Mouse (Mus musculus): ENCODE results near the gene Vps8. TPM values are rescaled to one million over a fixed set of nuclear protein-coding genes. Genes with fewer than 3 reads are reported as not detected.

Gene Vps8
- polyA plus RNA-seq, 1 experiment from 2014 or later: 13.7 TPM

DNA sequence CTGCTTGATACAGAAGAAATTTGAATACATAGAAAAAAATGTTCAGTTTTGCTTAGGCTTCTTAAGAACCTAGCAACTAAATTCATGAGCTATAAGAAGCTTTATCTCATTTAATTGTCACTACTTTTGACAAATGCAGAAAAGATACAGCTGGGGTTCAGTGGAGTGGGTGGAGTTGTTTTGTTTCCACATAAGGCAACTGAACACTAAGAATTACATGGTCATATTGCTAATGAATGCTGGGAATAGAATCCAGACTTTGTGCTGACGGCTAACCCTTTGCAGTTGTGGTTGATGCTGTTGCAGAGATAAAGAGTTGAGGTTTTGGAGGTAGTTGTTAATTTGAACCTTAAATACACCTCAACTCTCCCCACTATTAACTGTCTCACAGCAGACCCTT, 119.6 kb downstream of the Vps8 start:
- Histone ChIP-seq H3K27ac (no peak overlapping the region), H3K36me3 (no peaks in the 10 kb centered on the region), H3K9me3 (replicated peaks) (no peaks in the 10 kb centered on the region), H3K4me1 (no peaks in the 10 kb centered on the region), H3K4me3 (no peak overlapping the region), H3K27me3 (ENCODE audit: low read depth, poor library complexity, severe bottlenecking) (no peaks in the 10 kb centered on the region)
- DNase-seq (ENCODE audit: low spot score): no peak
- 93% methylated on average over 1 of the region's 1 CpGs for WGBS

DNA sequence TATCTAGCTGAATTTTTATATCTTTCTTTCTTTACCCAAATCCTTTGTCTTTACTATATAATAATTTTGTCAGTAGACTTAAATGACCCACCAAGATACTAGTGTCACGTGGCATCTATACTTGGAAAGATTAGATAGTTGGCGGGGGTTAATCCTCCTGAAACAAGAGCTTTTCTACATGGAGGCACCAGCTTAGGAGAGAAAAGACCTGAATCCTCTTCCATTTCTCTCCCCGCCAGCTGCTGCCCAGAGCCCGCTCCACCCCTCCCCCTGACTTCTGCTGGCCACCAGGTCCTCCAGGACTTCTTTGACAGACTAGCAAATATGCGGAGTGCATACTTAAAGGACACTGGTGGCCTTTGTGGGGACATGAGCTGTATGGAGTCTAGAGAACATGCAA, 124.5 kb downstream of the Vps8 start:
- DNase-seq (ENCODE audit: low spot score): no peak
- Histone ChIP-seq H3K27ac (no peak overlapping the region), H3K36me3 (no peaks in the 10 kb centered on the region), H3K27me3 (ENCODE audit: low read depth, poor library complexity, severe bottlenecking) (no peaks in the 10 kb centered on the region), H3K4me1 (no peaks in the 10 kb centered on the region), H3K4me3 (no peak overlapping the region), H3K9me3 (replicated peaks) (no peaks in the 10 kb centered on the region)
- 88% methylated on average over 5 of the region's 5 CpGs for WGBS

DNA sequence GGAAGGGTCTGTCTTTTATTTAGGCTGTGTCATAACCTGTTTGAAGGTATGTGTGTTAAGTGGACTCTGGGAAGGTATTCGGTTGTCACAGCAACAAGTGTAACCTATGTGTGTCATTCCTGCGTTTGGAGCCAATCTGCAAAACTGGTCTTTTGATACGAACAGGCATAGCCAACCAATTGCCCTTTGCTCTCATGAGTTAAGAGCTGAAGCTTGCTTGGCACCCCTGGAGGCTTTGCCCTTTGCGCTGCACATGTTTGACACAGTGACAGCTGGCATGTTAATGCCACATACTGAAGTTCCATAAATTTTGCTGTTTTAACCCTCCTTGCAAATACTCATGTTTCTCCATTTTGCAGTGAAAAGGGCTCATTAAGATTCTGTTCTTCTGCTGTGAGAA, 126.8 kb downstream of the Vps8 start:
- H3K27ac ChIP-seq: no peak overlapping the region
- no peaks in the 10 kb centered on the region for H3K4me1 ChIP-seq
- WGBS: 84% methylated on average over 4 of the region's 4 CpGs
- no peaks in the 10 kb centered on the region for H3K36me3 ChIP-seq
- no peak overlapping the region for H3K4me3 ChIP-seq
- no peaks in the 10 kb centered on the region for H3K27me3 ChIP-seq (ENCODE audit: low read depth, poor library complexity, severe bottlenecking)
- H3K9me3 ChIP-seq (replicated peaks): no peaks in the 10 kb centered on the region
- no peak for DNase-seq (ENCODE audit: low spot score)

DNA sequence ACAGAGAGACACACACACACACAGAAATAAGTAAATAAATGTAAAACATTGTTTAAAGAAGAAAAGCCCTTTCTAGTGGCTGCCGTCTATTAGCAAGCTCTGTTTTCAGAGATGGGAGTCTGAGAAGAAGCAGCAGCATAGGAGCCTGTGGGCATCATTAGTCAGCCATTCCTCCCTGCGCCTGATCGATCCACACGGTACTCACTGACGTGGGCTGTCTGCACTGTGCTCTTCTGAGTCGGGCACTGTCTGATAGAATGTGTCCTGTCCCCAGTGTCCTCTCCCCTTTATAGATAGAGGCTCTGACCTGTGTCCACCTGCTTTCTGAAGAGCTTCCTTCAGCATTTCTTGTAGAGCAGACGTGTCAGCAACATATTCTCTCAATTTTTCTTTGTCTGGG, 127.5 kb downstream of the Vps8 start:
- Histone ChIP-seq H3K4me1 (no peaks in the 10 kb centered on the region), H3K9me3 (replicated peaks) (no peaks in the 10 kb centered on the region), H3K4me3 (no peak overlapping the region), H3K27ac (no peak overlapping the region), H3K36me3 (no peaks in the 10 kb centered on the region), H3K27me3 (ENCODE audit: low read depth, poor library complexity, severe bottlenecking) (no peaks in the 10 kb centered on the region)
- 88% methylated on average over 7 of the region's 7 CpGs for WGBS
- DNase-seq (ENCODE audit: low spot score): no peak

DNA sequence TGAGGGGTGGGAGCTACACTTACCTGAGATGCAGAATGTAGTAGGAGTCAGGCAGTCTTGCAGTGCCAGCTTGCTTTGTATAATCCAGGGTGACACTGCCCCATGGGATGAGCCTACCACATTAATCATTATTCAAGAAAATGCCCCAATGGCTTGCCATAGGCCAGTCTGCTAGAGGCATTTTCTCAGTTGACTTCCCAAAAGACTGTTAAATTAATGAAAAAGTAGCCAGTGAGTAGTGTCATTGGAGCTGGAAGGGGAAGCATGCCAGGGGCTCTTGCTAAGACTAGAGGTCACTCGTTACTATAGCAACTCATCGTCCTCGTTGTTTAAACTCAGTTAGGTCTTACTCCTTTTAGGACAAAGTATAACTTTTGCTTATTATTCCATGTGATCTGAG, 130.6 kb downstream of the Vps8 start:
- 93% methylated on average over 3 of the region's 3 CpGs for WGBS

DNA sequence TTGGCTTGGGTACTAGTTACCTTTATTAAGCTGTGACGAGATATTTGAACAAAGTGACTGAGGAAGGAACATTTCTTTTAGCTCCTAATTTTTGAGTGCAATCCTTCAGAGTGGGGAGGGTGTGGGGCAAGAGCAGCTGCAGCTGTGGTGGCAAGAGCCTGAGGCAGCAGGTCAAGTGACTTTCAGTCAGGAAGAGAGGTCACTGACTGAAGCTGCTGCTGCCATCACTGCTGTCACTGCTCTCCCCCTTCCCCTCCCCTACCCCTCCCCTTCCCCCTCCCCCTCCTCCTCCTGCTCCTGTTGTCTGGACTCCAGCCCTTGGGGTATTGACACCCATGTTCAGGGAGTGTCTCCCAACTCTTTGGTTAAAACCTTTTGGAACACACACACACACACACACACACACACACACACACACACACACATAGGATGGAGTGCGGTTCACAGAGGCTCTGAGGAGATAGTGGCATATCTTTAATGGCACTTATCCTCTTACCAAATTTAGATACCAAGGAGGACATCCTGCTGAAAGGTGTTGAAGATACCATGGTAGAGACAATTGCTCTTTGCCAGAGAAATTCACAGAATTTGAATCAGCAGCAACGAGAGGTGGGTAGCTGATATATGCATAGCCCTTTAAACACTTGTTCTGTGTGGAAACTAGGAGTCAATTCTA, 139.8 kb downstream of the Vps8 start:
- no peaks in the 10 kb centered on the region for H3K9me3 ChIP-seq (replicated peaks)
- WGBS: 80% methylated on average over 3 of the region's 3 CpGs
- no peaks in the 10 kb centered on the region for H3K36me3 ChIP-seq
- no peaks in the 10 kb centered on the region for H3K27me3 ChIP-seq (ENCODE audit: low read depth, poor library complexity, severe bottlenecking)
- no peak overlapping the region for H3K4me3 ChIP-seq
- DNase-seq (ENCODE audit: low spot score): no peak
- peaks cover 14% of the 10 kb centered on the region for H3K4me1 ChIP-seq
- no peak overlapping the region for H3K27ac ChIP-seq

More for the DNA sequence above, 130.6 kb downstream of the Vps8 start:
- no peak overlapping the region for H3K27ac ChIP-seq
- no peaks in the 10 kb centered on the region for H3K4me1 ChIP-seq
- no peak overlapping the region for H3K4me3 ChIP-seq
- DNase-seq (ENCODE audit: low spot score): no peak
- no peaks in the 10 kb centered on the region for H3K36me3 ChIP-seq
- H3K9me3 ChIP-seq (replicated peaks): no peaks in the 10 kb centered on the region
- no peaks in the 10 kb centered on the region for H3K27me3 ChIP-seq (ENCODE audit: low read depth, poor library complexity, severe bottlenecking)

DNA sequence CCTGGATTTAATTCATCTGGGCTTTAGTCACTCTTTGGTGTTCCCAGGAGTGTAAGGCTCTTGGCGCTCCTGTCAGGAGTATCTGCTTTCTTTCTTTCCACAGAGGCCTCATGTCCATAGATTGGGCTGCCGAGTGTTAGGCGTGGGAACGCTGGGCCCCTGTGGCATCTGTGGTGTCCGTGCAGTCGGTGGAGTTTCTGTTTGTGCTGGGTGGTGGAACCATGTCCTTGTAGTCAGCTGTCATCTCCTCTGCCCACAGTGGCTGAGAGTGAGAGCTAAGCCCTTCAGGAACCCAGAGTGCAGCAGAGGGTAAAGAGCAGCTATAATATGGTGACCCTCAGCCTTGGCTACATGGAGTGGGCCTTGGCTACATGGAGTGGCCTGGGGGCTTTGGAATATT, 140.4 kb downstream of the Vps8 start:
- Histone ChIP-seq H3K9me3 (replicated peaks) (no peaks in the 10 kb centered on the region), H3K36me3 (no peaks in the 10 kb centered on the region), H3K27ac (0 out of 2 replicates have a peak overlapping the region, but pooled peaks have one; percentile 19), H3K4me3 (no peak overlapping the region), H3K4me1 (peaks cover 14% of the 10 kb centered on the region), H3K27me3 (ENCODE audit: low read depth, poor library complexity, severe bottlenecking) (no peaks in the 10 kb centered on the region)
- no peak for DNase-seq (ENCODE audit: low spot score)
- WGBS: 55% methylated on average over 6 of the region's 6 CpGs

DNA sequence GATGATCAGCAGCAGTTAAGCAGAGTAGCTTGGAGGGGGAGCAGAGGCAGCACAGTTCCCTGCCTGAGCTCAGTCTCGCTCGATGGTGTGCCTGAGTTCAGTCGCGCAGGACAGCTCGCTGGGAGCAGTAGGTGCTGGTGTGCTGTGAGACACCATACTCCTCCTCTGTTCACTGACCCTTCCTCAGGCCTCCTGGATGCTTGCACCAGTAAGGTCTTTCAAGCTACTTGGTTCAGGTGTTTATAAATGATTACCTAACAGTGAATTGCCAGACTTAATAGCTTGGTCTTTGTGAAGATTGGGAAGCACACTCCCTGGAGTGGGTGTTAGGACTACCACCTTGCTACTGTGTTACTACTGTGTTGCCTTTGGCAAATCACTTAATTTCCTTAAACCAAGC, 144.2 kb downstream of the Vps8 start:
- no peak for DNase-seq (ENCODE audit: low spot score)
- peaks cover 14% of the 10 kb centered on the region for H3K4me1 ChIP-seq

DNA sequence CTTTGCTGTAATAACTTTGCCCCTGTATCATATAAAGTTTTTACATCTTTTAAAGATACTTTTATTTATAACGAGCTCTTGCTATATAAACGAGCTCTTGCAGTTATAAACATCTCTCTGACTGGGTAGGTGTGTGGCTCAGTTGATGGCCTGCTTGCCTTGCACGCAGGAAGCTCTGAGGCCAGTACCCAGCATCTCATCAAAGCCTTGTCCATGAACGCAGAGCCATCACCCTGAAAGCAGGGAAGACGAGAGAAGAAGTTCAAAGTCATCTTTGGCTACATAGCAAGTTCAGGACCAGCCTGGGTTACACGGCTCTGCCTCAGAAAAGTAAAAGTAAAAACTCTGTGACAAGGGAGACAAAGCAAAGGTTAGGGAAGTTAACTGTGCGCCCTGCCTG, 147.0 kb downstream of the Vps8 start:
- Histone ChIP-seq H3K27me3 (ENCODE audit: low read depth, poor library complexity, severe bottlenecking) (no peaks in the 10 kb centered on the region), H3K9me3 (replicated peaks) (no peaks in the 10 kb centered on the region), H3K4me3 (no peak overlapping the region), H3K4me1 (no peaks in the 10 kb centered on the region), H3K27ac (no peak overlapping the region), H3K36me3 (no peaks in the 10 kb centered on the region)
- 83% methylated on average over 7 of the region's 7 CpGs for WGBS
- no peak for DNase-seq (ENCODE audit: low spot score)

More for the DNA sequence above, 144.2 kb downstream of the Vps8 start:
- Histone ChIP-seq H3K36me3 (no peaks in the 10 kb centered on the region), H3K27me3 (ENCODE audit: low read depth, poor library complexity, severe bottlenecking) (no peaks in the 10 kb centered on the region), H3K4me3 (no peak overlapping the region), H3K27ac (no peak overlapping the region), H3K9me3 (replicated peaks) (no peaks in the 10 kb centered on the region)
- WGBS: 92% methylated on average over 5 of the region's 5 CpGs

DNA sequence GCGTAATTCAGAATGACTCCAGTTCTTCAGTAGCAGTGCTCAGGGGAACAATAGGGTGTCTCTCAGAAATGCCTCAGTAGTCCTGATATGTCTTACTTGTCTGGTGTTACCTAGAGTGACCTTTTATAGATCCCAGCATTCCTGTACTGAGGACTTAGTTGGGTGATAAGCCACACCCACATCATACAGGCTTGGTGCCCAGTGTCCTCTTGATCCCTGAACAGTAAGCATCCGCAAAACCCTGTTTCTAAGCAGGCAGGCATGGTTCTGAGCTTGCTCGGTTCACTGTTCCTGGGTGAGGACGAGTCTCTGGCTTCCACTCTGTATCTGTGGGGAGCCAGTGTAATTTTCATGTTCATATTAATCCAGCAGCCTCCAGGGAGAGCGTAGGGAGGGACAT, 147.9 kb downstream of the Vps8 start:
- H3K9me3 ChIP-seq (replicated peaks): no peaks in the 10 kb centered on the region
- H3K4me1 ChIP-seq: no peaks in the 10 kb centered on the region
- H3K36me3 ChIP-seq: no peaks in the 10 kb centered on the region
- H3K4me3 ChIP-seq: no peak overlapping the region
- no peaks in the 10 kb centered on the region for H3K27me3 ChIP-seq (ENCODE audit: low read depth, poor library complexity, severe bottlenecking)
- WGBS: 94% methylated on average over 5 of the region's 5 CpGs
- no peak for DNase-seq (ENCODE audit: low spot score)
- H3K27ac ChIP-seq: no peak overlapping the region

DNA sequence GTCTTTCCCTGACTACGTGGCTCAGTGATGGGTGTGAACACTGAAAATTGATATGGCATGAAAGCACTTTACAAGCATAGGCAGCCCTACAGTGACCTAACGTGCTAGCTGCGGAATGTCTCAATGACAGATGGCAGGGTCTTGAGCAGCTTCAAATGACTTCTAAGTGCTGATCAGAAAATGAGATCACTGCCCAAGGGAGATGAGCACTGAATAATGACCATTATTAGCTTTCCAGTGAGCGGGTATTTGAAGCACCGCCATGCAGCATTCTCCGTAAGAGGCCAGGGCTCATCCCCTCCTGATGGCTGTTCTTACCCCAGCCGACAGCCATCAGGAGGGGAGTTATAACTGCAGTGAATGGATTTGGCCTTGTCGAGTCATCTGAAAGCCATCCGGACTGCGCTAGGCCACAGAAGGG, 153.1 kb downstream of the Vps8 start:
- no peaks in the 10 kb centered on the region for H3K9me3 ChIP-seq (replicated peaks)
- no peaks in the 10 kb centered on the region for H3K36me3 ChIP-seq
- H3K4me1 ChIP-seq: peaks cover 7% of the 10 kb centered on the region
- 61% methylated on average over 10 of the region's 10 CpGs for WGBS
- no peak overlapping the region for H3K4me3 ChIP-seq
- H3K27me3 ChIP-seq (ENCODE audit: low read depth, poor library complexity, severe bottlenecking): no peaks in the 10 kb centered on the region
- DNase-seq (ENCODE audit: low spot score): no peak
- no peak overlapping the region for H3K27ac ChIP-seq

DNA sequence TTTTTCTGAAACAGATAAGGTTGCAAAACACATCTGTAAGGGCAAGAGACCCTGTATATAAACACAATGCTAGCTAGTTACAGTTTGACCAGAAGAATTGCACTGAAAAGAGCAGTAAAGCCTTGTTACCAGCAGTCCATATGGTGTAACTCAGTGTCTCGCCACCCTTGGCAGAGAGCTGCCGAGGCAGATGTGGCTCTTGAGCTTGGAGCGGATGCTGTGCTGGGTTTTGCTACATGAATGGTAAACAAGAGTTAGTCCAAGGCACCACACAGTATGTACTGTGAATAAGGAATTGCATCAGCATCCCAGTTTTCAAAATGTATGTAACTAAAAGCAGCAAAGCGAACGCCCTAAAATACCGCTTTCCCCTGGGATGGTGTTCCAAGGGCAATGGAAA, 166.2 kb downstream of the Vps8 start:
- Histone ChIP-seq H3K36me3 (no peaks in the 10 kb centered on the region), H3K4me1 (no peaks in the 10 kb centered on the region), H3K27me3 (ENCODE audit: low read depth, poor library complexity, severe bottlenecking) (no peaks in the 10 kb centered on the region), H3K9me3 (replicated peaks) (no peaks in the 10 kb centered on the region), H3K27ac (no peak overlapping the region), H3K4me3 (no peak overlapping the region)
- 95% methylated on average over 6 of the region's 6 CpGs for WGBS
- no peak for DNase-seq (ENCODE audit: low spot score)

DNA sequence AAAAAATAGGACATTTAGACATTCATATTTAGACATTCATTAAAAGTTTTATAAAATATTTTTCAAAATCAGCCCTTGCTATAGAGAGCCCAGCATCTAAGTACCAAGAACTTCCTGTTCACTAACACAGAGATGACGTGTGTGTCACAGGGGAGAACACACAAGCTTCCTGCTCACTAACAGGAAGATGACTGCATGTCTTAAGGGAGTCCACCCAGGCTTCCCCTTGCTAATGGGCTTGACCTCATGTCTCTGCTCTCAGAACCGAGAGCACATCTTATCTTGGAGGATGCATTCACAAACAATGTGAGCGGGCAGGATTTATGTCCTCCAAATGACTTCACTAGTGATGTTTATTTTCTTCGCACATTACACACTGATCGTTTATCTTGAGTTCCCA, 167.9 kb downstream of the Vps8 start:
- no peaks in the 10 kb centered on the region for H3K4me1 ChIP-seq
- WGBS: 72% methylated on average over 5 of the region's 5 CpGs
- no peak for DNase-seq (ENCODE audit: low spot score)
- no peaks in the 10 kb centered on the region for H3K27me3 ChIP-seq (ENCODE audit: low read depth, poor library complexity, severe bottlenecking)
- H3K27ac ChIP-seq: no peak overlapping the region
- H3K36me3 ChIP-seq: no peaks in the 10 kb centered on the region
- H3K9me3 ChIP-seq (replicated peaks): no peaks in the 10 kb centered on the region
- H3K4me3 ChIP-seq: no peak overlapping the region

DNA sequence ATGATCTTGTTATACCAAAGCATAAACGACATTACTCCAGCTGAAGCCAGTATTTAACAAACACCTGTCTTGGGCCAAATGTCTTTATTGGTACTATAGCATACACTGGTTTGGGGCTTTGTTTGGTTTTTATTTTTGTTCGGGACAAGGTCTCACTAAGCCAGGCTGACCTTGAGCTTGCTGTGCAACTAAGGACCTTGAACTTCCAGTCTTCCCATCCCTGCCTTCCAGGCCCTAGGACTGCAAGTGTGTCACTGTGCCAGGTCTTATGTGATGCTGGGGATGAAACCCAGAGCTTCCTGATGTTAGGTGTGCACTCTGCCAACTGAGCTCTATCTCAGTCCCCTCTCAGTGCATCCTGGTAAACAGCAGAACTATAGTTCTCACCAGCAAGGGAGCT, 168.6 kb downstream of the Vps8 start:
- no peaks in the 10 kb centered on the region for H3K9me3 ChIP-seq (replicated peaks)
- 91% methylated on average over 2 of the region's 2 CpGs for WGBS
- no peak overlapping the region for H3K27ac ChIP-seq
- no peak overlapping the region for H3K4me3 ChIP-seq
- no peak for DNase-seq (ENCODE audit: low spot score)
- no peaks in the 10 kb centered on the region for H3K36me3 ChIP-seq
- H3K27me3 ChIP-seq (ENCODE audit: low read depth, poor library complexity, severe bottlenecking): no peaks in the 10 kb centered on the region
- H3K4me1 ChIP-seq: no peaks in the 10 kb centered on the region
